Mouse (Mus musculus): ENCODE measurements at regions not wholly inside any gene's neighbourhood (a gene's known extent, or its start where the extent isn't known, plus 50 kb on each side); places are given as distances from the start of the nearest gene placed in this dataset.

DNA sequence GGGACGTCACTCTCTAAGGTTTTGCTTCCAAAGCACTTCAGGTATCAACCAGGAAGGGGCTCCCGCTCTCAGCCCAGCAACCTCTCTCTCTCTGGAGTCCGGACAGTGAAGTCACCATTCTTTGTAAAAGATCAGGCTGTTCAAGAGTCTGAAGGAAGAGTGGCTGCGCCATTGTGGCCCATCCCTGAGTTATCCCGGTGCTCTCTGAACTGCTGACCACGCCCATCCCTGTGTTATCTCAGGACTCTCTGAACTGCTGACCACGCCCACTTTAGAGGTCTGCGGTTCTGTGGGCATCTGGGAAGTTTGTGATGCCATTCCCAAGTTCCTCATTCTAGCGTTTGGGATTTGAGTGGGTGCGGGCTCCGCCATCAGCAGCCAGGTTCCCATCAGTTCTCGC, 239.1 kb upstream of the Nfe2l3 start:
- DNase-seq: no peak
- Histone ChIP-seq H3K4me3 (no peak overlapping the region), H3K27ac (no peak overlapping the region)
- no peak for TF ChIP-seq CTCF (IDR thresholded peaks at IDR 0.05)
- intact Hi-C loops (cut with DNase I): no loop called here

DNA sequence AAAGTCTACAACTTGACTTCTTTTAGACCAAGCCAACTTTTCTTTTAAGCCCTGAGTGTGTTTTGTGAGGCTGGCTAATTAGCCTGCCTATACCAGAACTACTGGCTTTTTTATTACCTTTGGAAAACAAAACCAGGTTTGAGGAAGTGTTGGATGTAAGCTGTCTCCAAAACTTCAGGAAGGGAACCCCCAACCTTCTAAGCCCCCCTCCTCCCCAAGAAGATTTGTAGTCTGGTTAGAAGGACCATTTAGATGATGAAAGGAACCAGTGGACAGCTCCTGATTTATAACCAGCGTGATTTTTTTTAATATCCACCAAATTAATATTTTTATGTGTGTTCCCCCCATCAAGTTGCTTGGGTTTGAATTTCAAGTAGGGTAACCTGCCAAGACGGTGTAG, 236.1 kb upstream of the Nfe2l3 start:
- DNase-seq: no peak
- Histone ChIP-seq H3K27ac (no peak overlapping the region), H3K4me3 (no peak overlapping the region)
- TF ChIP-seq CTCF (IDR thresholded peaks at IDR 0.05): no peak
- intact Hi-C loops (cut with DNase I): no loop called here

DNA sequence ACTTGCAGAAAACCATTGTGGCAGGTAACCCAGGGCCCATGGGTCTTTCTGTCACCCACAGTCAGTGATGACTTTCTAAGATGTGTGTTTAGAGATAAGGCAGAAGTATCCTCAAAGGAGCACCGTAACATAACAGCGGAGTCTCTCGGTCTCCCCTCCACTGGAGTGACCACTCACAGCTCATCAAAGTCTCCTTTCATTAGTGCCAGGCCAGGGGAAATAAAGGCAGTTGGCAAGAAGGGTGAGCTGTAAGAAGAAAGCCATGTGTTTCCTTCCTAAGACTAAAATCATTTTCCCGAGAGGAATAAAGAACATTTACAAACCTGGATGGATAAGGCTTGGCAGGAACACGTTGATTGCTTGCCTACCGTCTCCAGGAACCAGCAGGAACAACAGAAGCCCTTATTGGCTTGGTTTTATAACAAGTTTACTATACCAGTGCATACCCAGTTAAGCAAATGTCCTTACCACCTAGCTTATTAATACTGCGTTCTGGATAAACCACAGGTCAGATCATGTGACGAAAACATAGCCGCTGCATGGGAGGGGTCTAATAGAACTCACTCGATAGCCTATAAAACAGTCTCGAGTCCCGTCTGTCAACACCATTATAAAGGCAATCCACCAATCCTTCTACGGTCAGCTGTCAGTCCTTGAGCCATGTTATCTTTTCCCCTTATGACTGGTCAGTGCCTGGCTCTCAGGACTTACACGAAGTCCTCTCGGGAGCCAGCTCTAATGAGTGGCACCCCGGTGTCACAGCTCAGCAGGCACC, 235.3 kb upstream of the Nfe2l3 start:
- H3K27ac ChIP-seq: no peak overlapping the region
- no peak for TF ChIP-seq CTCF (IDR thresholded peaks at IDR 0.05)
- no peak for DNase-seq
- intact Hi-C loops (cut with DNase I): no loop called here
- no peak overlapping the region for H3K4me3 ChIP-seq

DNA sequence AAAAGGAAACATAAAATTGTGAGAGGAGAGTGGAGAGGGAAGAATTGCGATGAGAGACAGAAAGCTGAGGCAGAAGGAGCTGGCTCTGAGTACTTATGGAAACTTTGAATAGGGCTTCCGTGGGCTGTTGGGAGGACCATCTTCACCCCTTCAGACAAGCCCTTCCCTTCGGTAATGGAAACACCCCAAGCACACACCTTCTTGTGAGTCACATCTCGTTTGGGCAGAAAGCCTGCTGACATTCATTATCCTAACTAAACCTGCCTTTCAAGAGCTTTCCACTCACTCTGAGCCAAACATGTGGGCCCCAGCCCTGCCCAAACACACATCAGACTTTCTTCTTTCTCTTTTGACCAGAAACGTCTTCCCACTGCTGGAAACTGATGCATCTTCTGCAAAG, 232.3 kb upstream of the Nfe2l3 start:
- DNase-seq: no peak
- intact Hi-C loops (cut with DNase I): no loop called here
- Histone ChIP-seq H3K4me3 (no peak overlapping the region), H3K27ac (no peak overlapping the region)
- TF ChIP-seq CTCF (IDR thresholded peaks at IDR 0.05): no peak

DNA sequence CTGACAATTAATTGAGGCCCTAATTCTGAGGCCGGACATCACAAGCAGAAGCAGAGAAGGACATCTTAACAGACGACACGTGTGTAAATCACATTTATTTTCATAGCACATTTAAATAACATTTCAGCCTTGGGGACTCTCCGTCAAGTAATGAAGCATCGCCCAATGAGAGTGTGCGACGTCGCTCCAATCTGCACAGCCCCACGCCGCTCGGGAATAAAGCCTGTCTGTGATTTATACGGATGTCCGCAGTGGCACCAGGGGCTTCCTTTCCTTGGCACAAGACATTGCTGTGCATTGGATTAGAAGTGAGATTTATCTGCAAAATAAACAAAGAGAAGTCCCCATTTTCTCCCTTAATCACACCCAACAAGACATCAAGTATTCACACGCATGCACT, 231.6 kb upstream of the Nfe2l3 start:
- TF ChIP-seq CTCF (IDR thresholded peaks at IDR 0.05): no peak
- DNase-seq: no peak
- intact Hi-C loops (cut with DNase I): no loop called here
- no peak overlapping the region for H3K4me3 ChIP-seq
- no peak overlapping the region for H3K27ac ChIP-seq

DNA sequence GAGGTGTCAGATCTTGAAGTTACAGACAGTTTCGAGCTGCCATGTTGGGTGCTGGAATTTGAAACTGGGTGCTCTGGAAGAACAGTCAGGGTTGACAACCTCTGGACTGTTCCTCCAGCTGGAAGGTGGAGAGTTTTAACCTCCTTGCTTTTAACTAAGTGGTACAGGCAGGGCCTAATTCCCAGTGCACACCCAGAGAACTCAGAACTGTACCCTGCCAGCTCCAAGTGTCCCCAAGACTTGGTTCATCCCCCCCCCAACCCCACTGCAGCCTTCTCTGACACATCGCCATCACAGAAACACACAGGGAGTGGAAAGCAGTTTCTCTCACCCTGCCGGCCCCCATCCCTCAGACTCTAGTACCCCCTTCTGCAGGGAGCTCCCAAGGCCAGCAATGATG, 228.2 kb upstream of the Nfe2l3 start:
- no peak for TF ChIP-seq CTCF (IDR thresholded peaks at IDR 0.05)
- H3K4me3 ChIP-seq: no peak overlapping the region
- no peak for DNase-seq
- no peak overlapping the region for H3K27ac ChIP-seq
- intact Hi-C loops (cut with DNase I): no loop called here

DNA sequence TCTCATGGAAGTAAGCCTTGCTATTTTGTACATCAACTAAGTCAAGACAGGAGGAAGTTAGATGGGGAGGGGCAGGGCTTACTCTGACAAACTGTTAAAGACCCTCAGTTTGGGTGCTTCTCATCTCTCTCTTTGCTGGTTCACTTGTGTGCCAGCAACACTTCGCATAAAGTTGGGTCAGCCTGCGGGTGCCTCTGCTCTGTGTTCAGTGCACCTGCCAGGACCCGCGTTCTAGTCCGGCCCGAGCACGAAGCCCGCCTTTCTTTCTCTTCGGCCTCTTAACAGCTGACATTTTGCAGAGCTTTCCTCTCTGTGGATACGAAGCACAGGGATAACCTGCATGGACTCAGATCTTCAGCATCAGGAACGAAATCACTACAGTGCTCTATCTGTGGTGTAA, 227.1 kb upstream of the Nfe2l3 start:
- H3K27ac ChIP-seq: no peak overlapping the region
- DNase-seq: no peak
- TF ChIP-seq CTCF (IDR thresholded peaks at IDR 0.05): no peak
- intact Hi-C loops (cut with DNase I): no loop called here
- no peak overlapping the region for H3K4me3 ChIP-seq

DNA sequence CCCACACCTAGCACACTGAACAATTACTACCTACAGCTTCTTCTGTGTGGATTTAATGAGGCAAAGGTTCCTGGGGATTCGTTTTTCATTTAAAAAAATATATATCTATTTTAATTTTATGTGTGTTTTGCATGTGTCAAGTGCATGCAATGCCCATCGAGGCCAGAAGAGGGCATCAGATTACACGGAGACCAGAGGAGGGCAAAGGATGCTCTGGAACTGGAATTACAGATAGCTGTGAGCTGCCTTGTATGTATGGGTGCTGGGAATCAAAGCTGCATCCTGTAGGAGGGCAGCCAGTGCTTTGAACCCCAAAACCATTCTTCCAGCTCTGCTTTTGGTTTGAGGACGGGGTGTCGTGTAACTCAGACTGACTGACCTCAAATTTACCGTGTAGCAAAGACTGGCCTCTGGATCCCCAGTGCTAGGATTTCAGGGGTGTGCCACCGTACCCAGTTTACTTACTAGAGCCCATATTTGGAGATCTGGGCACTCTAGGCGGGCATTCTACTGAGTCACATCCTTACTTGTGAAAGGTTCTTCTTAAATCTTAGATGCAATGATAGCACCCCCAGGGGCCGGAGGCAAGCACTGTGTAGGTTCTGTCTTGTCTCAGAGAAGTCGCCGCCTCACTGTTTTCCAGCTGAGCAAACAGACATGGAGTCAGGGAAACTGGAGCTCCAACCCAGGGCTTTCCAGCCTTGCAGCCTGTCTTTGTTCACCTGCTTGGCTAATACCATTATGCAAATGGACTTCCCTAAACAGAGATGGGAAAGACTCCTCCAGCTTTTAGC, 225.6 kb upstream of the Nfe2l3 start:
- peak; percentile 87 for TF ChIP-seq CTCF (IDR thresholded peaks at IDR 0.05)
- Histone ChIP-seq H3K27ac (no peak overlapping the region), H3K4me3 (no peak overlapping the region)
- peak; percentile 61 for DNase-seq
- intact Hi-C loops (cut with DNase I): no loop called here

DNA sequence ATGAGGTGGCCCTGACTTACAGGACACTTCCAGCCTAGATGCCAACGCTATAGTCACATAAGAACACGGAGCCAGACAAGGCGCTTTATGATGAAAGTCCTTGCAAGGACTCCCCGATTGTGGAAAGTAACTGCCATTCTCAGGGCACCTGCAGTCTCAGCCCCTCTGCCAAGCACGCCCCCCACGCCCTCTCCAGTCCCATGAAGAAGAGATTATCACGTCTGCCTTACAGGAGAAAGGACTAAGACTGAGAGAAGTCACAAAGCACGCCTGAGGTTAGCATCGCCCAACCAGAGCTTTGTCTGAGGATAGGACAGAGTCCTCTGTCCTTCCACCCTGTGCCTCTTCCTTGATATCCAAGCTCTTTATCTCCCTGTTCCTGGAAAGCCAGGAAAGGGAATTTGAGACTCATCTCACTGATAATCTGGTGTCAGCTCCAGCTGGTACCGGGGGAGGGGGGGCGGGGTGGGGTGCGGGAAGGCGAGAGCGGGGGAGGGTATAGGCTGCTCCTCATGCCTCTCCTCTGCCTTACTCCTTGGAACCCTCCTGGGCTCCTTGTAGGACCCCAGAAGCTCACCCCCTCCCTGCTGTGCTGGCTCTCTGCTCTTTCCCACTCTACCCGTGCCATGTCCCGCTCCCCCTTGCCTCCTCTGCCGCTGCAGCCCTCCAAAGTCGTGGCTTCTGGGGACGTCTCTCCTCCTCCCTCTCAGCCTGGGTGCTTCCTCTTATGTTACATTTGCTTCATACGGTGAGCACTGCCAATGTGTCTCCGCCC, 224.7 kb upstream of the Nfe2l3 start:
- intact Hi-C loops (cut with DNase I): loop anchor here (2.0 kb wide), 2 partner anchors 373 to 649 kb away; no protein-coding TSS in a partner anchor
- no peak overlapping the region for H3K4me3 ChIP-seq
- no peak for DNase-seq
- no peak overlapping the region for H3K27ac ChIP-seq
- no peak for TF ChIP-seq CTCF (IDR thresholded peaks at IDR 0.05)

DNA sequence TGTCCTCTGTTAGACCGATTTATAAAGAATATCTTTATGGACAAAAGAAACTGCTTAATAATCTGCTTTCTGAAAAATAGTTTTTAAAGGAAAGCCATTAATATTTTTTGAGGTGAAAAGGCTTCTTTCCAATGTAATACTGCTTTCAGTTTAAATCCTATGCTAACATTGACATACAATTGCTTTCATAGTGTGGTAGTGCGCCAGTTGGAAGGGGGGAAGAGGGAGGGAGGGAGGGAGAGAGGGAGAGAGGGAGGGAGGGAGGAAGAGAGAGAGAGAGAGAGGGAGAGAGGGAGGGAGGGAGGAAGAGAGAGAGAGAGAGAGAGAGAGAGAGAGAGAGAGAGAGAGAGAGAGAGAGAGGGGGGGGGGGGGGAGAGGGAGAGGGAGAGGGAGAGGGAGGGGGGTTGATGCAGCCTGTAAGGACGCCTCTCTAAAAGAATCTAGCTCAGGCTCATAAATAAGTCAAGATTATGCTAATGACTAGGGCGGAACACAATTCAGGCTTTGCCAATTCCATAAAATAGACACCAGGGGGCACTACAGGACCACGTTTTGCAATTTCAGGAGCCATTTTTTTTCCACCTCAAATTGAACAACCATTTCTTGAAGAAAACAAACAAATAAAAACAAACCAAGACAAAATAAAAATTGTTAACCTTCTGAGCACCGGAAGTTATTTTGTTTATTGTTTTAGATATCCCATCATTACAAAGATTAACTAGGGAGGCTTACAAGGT, 223.6 kb upstream of the Nfe2l3 start:
- intact Hi-C loops (cut with DNase I): loop anchor here (1.0 to 2.0 kb wide), 3 partner anchors 153 to 648 kb away; no protein-coding TSS in a partner anchor
- peak; percentile 83 for TF ChIP-seq CTCF (IDR thresholded peaks at IDR 0.05)
- H3K27ac ChIP-seq: no peak overlapping the region
- no peak overlapping the region for H3K4me3 ChIP-seq
- peak; percentile 31 for DNase-seq

DNA sequence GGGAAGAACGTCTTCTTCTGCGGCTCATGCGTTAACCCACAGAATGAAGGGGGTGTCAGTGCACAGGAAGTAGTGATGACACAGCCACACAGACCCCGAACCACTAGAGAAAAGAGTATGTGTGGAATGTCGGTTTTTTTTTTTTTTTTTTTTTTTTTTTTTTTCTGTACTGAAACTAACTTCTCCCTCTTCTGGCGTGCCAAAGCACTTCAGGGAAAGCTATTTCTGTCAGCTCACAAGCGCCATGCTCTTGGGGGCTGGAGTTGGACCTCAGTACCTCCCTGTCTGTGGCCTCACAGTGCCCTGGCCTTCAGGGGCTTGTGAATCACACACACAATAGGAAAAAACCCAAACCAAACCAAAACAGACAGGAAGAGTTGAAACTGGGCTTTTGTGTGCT, 221.1 kb upstream of the Nfe2l3 start:
- intact Hi-C loops (cut with DNase I): loop anchor here (5.0 kb wide), 1 partner anchor 171 kb away; no protein-coding TSS in a partner anchor
- H3K27ac ChIP-seq: no peak overlapping the region
- H3K4me3 ChIP-seq: no peak overlapping the region
- peak; percentile 7; the same call in 1 of the 2 replicates for TF ChIP-seq CTCF (IDR thresholded peaks at IDR 0.05)
- DNase-seq: no peak

DNA sequence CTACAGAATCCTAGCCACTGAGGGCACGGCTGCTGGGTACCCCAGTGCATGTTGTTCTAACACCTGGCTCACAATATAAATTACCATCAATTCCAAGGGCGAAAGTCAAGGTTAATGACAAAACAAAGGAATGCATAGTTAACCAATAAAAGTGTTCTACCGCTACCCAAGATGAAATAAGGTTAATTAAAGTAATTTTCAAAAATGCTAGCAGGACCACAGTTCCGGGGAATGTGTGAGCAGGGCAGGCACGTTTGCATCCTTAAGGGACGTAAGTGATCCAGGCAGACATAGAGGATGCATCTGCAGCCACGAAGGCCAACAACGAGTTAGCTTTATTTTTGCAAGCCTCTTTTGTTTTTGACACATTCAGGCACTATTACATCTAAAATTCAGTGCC, 220.3 kb upstream of the Nfe2l3 start:
- DNase-seq: no peak
- no peak overlapping the region for H3K27ac ChIP-seq
- H3K4me3 ChIP-seq: no peak overlapping the region
- TF ChIP-seq CTCF (IDR thresholded peaks at IDR 0.05): no peak
- intact Hi-C loops (cut with DNase I): loop anchor here (5.0 kb wide), 1 partner anchor 170 kb away; no protein-coding TSS in a partner anchor

Measured in gastrocnemius, adult 2 months (tissue).